Mouse (Mus musculus): ENCODE measurements around the gene Cep170. TPM values are rescaled to one million over a fixed set of nuclear protein-coding genes. Genes with fewer than 3 reads are reported as not detected.

Cep170 gene
- polyA plus RNA-seq, 1 experiment from 2014 or later: 117 TPM

GRCm38 (mm10) chr1:176818147-176818546, 4.3 kb upstream of the Cep170 start:
- Histone ChIP-seq H3K36me3 (ENCODE audit: control insufficient read depth, insufficient read depth, low read length) (no peaks in the 10 kb centered on the region), H3K4me1 (ENCODE audit: control insufficient read depth, insufficient read depth, low read length) (peaks cover 11% of the 10 kb centered on the region), H3K9me3 (replicated peaks; ENCODE audit: control insufficient read depth, low read length, poor library complexity, severe bottlenecking) (no peaks in the 10 kb centered on the region), H3K27ac (ENCODE audit: low read length) (no peak overlapping the region), H3K9ac (ENCODE audit: low read depth, low read length) (no peak overlapping the region), H3K4me3 (ENCODE audit: low read depth, low read length) (no peak overlapping the region), H3K4me2 (ENCODE audit: low read length) (no peak overlapping the region), H3K27me3 (ENCODE audit: control insufficient read depth, insufficient read depth, low read depth, low read length) (no peaks in the 10 kb centered on the region; the same call in 1 of the 2 replicates)
- 92% methylated on average over 2 of the region's 2 CpGs for WGBS
- ATAC-seq: no peak

GRCm38 (mm10) chr1:176816728-176817127, 2.9 kb upstream of the Cep170 start:
- H3K4me1 ChIP-seq (ENCODE audit: control insufficient read depth, insufficient read depth, low read length): peaks cover 9% of the 10 kb centered on the region
- no peak for ATAC-seq
- no peak overlapping the region for H3K4me2 ChIP-seq (ENCODE audit: low read length)
- H3K9ac ChIP-seq (ENCODE audit: low read depth, low read length): no peak overlapping the region
- 88% methylated on average over 4 of the region's 4 CpGs for WGBS
- H3K36me3 ChIP-seq (ENCODE audit: control insufficient read depth, insufficient read depth, low read length): no peaks in the 10 kb centered on the region
- H3K9me3 ChIP-seq (replicated peaks; ENCODE audit: control insufficient read depth, low read length, poor library complexity, severe bottlenecking): no peaks in the 10 kb centered on the region
- H3K27ac ChIP-seq (ENCODE audit: low read length): no peak overlapping the region
- H3K27me3 ChIP-seq (ENCODE audit: control insufficient read depth, insufficient read depth, low read depth, low read length): no peaks in the 10 kb centered on the region; the same call in 1 of the 2 replicates
- no peak overlapping the region for H3K4me3 ChIP-seq (ENCODE audit: low read depth, low read length)

GRCm38 (mm10) chr1:176814591-176815062, 760 bp upstream of the Cep170 start, which contains the start of gene Sdccag8:
Sdccag8 (plus strand) TSS chr1:176814660.
- Histone ChIP-seq H3K4me1 (ENCODE audit: control insufficient read depth, insufficient read depth, low read length) (peaks cover 20% of the 10 kb centered on the region), H3K9ac (ENCODE audit: low read depth, low read length) (peak within 1 kb of the TSS; percentile 99), H3K4me3 (ENCODE audit: low read depth, low read length) (peak within 1 kb of the TSS; percentile 91), H3K27me3 (ENCODE audit: control insufficient read depth, insufficient read depth, low read depth, low read length) (no peaks in the 10 kb centered on the region), H3K27ac (ENCODE audit: low read length) (peak within 1 kb of the TSS; percentile 99), H3K9me3 (replicated peaks; ENCODE audit: control insufficient read depth, low read length, poor library complexity, severe bottlenecking) (no peaks in the 10 kb centered on the region), H3K4me2 (ENCODE audit: low read length) (peak within 1 kb of the TSS; percentile 71), H3K36me3 (ENCODE audit: control insufficient read depth, insufficient read depth, low read length) (no peaks in the 10 kb centered on the region)
- peak; percentile 97 for ATAC-seq
- under 1% methylated on average over 25 of the region's 25 CpGs for WGBS

- Histone ChIP-seq H3K9me3 (replicated peaks; ENCODE audit: control insufficient read depth, low read length, poor library complexity, severe bottlenecking) (no peaks in the 10 kb centered on the region), H3K27me3 (ENCODE audit: control insufficient read depth, insufficient read depth, low read depth, low read length) (no peaks in the 10 kb centered on the region), H3K4me2 (ENCODE audit: low read length) (peak overlapping the region; percentile 71), H3K4me1 (ENCODE audit: control insufficient read depth, insufficient read depth, low read length) (peaks cover 29% of the 10 kb centered on the region), H3K36me3 (ENCODE audit: control insufficient read depth, insufficient read depth, low read length) (no peaks in the 10 kb centered on the region), H3K4me3 (ENCODE audit: low read depth, low read length) (peak overlapping the region; percentile 91), H3K27ac (ENCODE audit: low read length) (peak overlapping the region; percentile 99), H3K9ac (ENCODE audit: low read depth, low read length) (peak overlapping the region; percentile 99)
- WGBS: 0% methylated on average over 44 of the region's 75 CpGs
- peak; percentile 63 for ATAC-seq
Observed at GRCm38 (mm10) chr1:176813292-176814035, 403 bp downstream of the Cep170 start.

- Histone ChIP-seq H3K4me1 (ENCODE audit: control insufficient read depth, insufficient read depth, low read length) (peaks cover 32% of the 10 kb centered on the region), H3K9ac (ENCODE audit: low read depth, low read length) (peak overlapping the region; percentile 99), H3K36me3 (ENCODE audit: control insufficient read depth, insufficient read depth, low read length) (no peaks in the 10 kb centered on the region), H3K27me3 (ENCODE audit: control insufficient read depth, insufficient read depth, low read depth, low read length) (no peaks in the 10 kb centered on the region), H3K9me3 (replicated peaks; ENCODE audit: control insufficient read depth, low read length, poor library complexity, severe bottlenecking) (no peaks in the 10 kb centered on the region), H3K4me3 (ENCODE audit: low read depth, low read length) (peak overlapping the region; percentile 91), H3K27ac (ENCODE audit: low read length) (peak overlapping the region; percentile 99), H3K4me2 (ENCODE audit: low read length) (peak overlapping the region; percentile 71)
- ATAC-seq: no peak
- 12% methylated on average over 11 of the region's 11 CpGs for WGBS
Observed at GRCm38 (mm10) chr1:176812491-176813291, 1.2 kb downstream of the Cep170 start.

- peak overlapping the region; percentile 99 for H3K27ac ChIP-seq (ENCODE audit: low read length)
Observed at GRCm38 (mm10) chr1:176811892-176812291, 2.0 kb downstream of the Cep170 start.

GRCm38 (mm10) chr1:176810161-176810560, 3.7 kb downstream of the Cep170 start:
- H3K36me3 ChIP-seq (ENCODE audit: control insufficient read depth, insufficient read depth, low read length): no peaks in the 10 kb centered on the region
- H3K4me2 ChIP-seq (ENCODE audit: low read length): no peak overlapping the region
- H3K4me3 ChIP-seq (ENCODE audit: low read depth, low read length): no peak overlapping the region
- H3K27me3 ChIP-seq (ENCODE audit: control insufficient read depth, insufficient read depth, low read depth, low read length): no peaks in the 10 kb centered on the region
- H3K9me3 ChIP-seq (replicated peaks; ENCODE audit: control insufficient read depth, low read length, poor library complexity, severe bottlenecking): no peaks in the 10 kb centered on the region
- peaks cover 34% of the 10 kb centered on the region for H3K4me1 ChIP-seq (ENCODE audit: control insufficient read depth, insufficient read depth, low read length)
- no peak overlapping the region for H3K27ac ChIP-seq (ENCODE audit: low read length)
- ATAC-seq: no peak
- H3K9ac ChIP-seq (ENCODE audit: low read depth, low read length): no peak overlapping the region

More at GRCm38 (mm10) chr1:176811892-176812291, 2.0 kb downstream of the Cep170 start:
- Histone ChIP-seq H3K4me1 (ENCODE audit: control insufficient read depth, insufficient read depth, low read length) (peaks cover 35% of the 10 kb centered on the region), H3K27me3 (ENCODE audit: control insufficient read depth, insufficient read depth, low read depth, low read length) (no peaks in the 10 kb centered on the region), H3K4me2 (ENCODE audit: low read length) (peak overlapping the region; percentile 71), H3K36me3 (ENCODE audit: control insufficient read depth, insufficient read depth, low read length) (no peaks in the 10 kb centered on the region), H3K9ac (ENCODE audit: low read depth, low read length) (peak overlapping the region; percentile 99), H3K4me3 (ENCODE audit: low read depth, low read length) (peak overlapping the region; percentile 91), H3K9me3 (replicated peaks; ENCODE audit: control insufficient read depth, low read length, poor library complexity, severe bottlenecking) (no peaks in the 10 kb centered on the region)
- ATAC-seq: no peak
- 88% methylated on average over 3 of the region's 3 CpGs for WGBS

- Histone ChIP-seq H3K27ac (ENCODE audit: low read length) (no peak overlapping the region), H3K4me2 (ENCODE audit: low read length) (no peak overlapping the region; the same call in 1 of the 2 replicates), H3K4me1 (ENCODE audit: control insufficient read depth, insufficient read depth, low read length) (peaks cover 18% of the 10 kb centered on the region), H3K27me3 (ENCODE audit: control insufficient read depth, insufficient read depth, low read depth, low read length) (no peaks in the 10 kb centered on the region), H3K9ac (ENCODE audit: low read depth, low read length) (no peak overlapping the region), H3K4me3 (ENCODE audit: low read depth, low read length) (no peak overlapping the region), H3K9me3 (replicated peaks; ENCODE audit: control insufficient read depth, low read length, poor library complexity, severe bottlenecking) (no peaks in the 10 kb centered on the region), H3K36me3 (ENCODE audit: control insufficient read depth, insufficient read depth, low read length) (no peaks in the 10 kb centered on the region)
- WGBS: 16% methylated on average over 2 of the region's 2 CpGs
- ATAC-seq: no peak
Observed at GRCm38 (mm10) chr1:176800728-176801365, 13.0 kb downstream of the Cep170 start.
